Mouse (Mus musculus) left cerebral cortex, adult 8-10 months (tissue): ENCODE results near the gene Palm3. TPM values are rescaled to one million over a fixed set of nuclear protein-coding genes. Genes with fewer than 3 reads are reported as not detected.
"Not testable (repeated sequence)": the region's sequence is repeated elsewhere in the genome, so short reads cannot be mapped to it uniquely, and the experiment has no call there.

Experiments
- DNase-seq, 2 experiments: peaks; one replicate each; pipeline ENCODE4 v3.0.0; 2022; ENCODE audit warnings: low spot score in 2 of 2
- total RNA-seq, 4 experiments: library from RNA; stranded (reverse); gene quantifications; 2 replicates each; pipeline ENCODE4 v1.2.4; 2022

Gene Palm3
- total RNA-seq = 1 to 10 TPM; 1.5 to 4.5 (median 2.3) TPM

DNA sequence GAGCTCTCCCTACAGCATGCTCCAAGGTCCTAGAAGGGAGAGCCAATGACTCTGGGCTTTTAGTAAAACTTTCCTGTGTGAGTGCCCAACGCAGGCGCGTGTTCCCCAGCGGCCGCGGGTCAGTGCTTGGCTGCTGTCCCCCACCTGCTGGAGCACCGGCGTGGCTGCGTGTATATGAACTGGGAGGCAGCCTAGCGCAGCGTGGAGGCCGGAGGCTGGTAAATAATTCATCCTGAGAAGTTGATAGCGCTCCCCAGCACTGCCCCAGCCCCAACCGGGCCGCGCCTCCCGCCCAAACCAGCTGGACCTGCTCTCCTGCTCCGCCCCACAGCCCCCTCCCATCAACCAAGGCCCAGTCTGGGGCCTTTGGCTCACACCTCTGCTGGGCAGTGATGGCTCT, at the start of gene Palm3:
TSS of gene Palm3 (plus strand) at position 376 of the 400 bp plus-strand sequence.
- DNase-seq = no peak

DNA sequence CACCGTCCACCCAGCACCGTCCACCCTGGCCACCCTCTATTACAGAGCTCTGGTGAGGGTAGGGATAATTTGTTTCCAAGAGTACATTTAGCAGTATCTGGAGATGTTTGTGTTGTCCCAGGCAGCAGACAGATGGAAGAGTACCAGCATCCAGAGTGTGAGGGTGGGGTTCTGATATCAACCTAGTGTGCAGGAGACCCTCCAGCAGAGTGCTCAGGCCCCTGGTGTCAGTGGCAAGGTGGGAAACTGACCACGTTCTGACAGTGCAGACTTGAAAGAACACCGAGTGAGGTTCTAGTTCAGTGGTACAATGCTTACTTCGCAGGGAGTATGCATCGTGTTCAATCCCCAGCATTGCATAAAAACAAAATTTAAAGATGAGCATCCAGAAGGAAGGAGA, 49.6 kb upstream of the Palm3 start:
- no peak for DNase-seq

DNA sequence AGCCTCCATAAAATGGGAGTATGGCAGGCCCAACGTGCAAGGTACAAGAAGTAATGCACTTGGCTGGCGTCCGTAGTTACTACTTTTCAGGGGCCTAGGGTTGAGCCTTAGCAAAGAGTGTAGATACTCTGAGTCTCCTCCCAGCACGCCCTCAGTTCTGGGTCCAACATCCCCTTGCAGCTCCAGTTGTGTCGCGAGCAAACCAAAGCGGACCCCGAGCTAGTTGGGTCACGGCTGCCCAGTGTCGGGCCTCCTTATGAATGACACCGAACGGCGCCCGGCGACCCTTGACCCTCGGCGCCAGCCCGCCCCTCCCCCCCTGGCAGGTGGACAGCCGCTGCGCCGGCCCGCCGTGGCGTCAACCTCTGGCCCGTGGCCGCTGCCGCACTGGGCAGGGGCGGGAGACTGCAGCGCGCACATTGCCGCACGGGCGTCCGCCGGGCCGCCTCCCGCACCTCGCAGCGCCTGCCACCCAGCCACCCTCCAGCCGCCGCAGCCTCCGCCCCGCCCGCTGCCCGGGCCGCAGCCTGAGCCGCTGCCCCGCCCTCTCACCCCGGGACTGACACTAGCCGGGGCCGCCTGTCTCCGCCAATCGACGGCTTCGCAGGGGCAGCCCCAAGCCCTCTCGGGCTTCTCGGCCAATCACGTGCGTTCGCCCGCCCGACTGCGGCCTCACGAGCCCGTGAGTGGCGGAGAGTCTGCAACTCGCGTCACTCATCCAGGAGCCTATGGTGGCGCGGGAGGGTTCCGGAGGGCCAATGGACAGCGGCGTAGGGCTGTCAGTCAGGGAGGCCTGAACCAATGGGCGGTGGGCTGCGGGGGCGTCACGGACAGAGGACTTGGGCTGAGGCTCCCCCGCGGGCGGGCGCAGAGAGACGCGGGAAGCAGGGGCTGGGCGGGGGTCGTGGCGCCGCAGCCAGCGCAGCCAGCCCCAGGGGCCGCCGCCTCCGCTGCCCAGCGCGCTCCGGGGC, 48.8 kb upstream of the Palm3 start, which contains the start of gene Prkaca:
TSS of gene Prkaca (plus strand) at position 844 of the 971 bp plus-strand sequence.
- peak; percentile 96 to 100 for DNase-seq

DNA sequence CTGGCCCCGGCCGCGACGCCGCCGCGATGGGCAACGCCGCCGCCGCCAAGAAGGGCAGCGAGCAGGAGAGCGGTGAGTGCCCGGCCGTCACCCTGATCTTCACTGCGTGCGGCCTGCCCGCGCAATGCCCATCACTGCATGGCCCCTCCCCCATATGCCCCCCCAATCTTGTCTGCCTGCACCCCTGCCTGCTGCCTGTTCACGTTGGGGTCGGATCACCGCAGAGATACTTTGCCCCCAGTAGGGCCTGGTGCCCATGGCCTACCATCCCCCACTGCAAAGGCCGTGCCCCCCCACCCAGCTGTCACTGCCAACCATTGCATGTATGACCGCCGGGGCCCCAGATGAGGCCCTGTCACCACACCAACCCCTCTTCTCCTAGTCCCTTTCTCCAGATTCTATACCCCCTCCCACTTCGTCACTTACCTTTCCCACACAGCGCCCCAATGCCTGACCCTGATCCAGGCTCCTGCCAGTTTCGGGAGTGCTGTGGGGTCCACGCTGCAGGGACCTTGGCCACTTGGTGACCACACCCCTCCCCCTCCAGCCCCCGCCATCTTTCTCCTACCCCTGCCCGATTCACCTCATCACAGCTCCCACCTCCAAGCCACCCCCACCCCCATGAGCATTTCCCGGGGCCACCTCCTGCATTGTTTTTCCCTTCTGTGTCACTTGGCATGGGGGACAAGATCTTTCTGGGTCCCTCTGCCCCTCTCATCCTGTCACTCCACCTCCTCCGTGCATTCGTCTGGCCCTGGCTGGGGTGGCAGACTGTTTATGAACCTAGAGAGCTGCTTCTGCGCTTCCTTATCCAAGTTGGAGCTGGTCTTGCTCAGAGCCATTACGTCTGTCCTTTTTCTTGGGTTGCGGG, 47.9 kb upstream of the Palm3 start:
- no peak for DNase-seq

DNA sequence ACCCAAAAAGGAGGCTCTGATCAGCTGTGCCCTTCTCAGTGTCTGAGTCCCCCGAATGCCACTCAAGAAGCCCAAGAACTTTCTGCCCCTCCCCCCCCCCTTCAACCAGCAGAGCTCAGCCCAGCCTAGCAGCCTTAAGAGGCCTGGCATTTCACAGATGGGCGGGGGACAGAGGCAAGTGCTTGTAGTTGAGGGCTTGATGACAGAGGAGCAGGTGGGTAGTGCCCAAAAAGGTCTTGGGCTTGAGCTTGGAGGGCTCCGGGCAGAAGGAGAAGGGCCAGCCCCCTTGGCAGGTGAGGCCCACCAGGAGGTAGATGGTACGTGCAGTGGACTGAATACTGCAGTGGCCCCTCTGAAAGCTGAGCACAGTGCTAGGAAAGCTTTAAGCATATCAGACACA, 46.8 kb upstream of the Palm3 start:
- no peak for DNase-seq

DNA sequence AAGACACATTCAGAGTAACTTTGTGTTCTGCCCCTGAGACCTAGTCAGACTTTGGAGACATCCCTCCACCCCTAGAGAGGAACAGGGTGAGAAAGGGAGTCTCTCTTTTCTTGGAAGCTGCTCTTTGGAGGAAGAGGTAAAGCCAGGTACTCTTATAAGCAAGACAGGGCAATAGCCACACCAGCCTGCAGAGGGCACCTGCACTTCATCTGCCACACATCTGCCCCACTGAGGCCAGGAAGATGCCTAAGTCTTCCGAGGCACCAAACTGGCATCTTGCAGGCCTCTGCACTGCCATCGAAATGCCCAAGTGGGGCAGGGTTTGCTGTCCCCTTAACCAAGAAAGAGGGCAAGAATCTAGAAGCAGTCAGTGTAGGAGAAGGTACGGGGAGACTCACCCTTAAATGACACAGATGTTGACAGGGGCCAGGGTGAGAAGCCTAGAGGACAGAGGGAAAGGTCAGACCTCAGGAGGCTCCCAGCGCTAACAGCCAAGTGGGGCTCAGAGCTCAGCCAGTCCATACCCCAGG, 45.1 kb upstream of the Palm3 start:
- DNase-seq = no peak

DNA sequence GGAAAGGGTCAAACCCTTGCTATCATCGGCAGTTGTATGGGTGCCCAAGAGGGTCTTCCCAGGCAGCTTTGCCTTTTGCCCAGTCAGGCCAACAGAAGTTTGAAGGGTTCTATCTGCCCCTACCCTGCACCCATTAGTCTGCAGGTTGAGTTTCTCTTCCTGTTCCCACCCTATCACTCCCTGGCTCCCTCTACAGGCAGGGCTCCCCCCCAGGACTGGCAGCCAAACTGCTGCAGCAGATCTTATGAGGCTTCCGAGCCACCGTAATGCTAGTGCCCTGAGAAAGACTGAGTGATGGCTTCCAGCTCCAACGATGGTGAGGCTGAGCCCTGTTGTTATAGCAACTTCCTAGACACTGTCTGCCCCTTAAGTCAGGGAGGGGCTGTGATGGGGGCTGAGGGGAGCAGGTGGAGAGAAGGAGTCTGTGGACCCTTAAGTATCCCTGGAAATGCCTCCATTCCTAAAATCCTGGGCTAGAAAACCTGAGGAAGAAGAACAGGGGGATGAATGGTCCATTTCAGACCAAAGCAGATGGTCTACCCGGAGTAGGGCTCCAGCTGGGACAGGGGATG, 44.4 kb upstream of the Palm3 start:
- DNase-seq = no peak

DNA sequence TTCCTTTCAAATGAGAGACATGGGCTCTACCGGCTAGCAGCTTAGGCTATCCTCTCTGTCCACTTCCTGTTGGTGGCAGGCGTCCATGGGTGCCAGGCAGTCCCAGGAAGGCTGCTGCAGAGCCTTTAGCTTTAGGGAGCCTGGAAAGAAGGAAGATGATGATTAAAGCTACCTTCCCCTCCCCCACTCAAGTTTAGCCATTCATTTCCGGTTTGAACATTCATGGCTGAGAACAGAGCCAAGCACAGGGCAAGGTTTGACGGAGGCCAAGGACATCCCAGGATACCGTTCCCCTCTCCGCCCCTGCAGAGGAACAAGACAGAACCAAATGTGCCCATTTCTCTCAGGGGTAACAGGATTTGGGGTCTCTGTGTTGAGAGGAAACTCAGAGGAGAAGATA, 43.6 kb upstream of the Palm3 start:
- no peak for DNase-seq

DNA sequence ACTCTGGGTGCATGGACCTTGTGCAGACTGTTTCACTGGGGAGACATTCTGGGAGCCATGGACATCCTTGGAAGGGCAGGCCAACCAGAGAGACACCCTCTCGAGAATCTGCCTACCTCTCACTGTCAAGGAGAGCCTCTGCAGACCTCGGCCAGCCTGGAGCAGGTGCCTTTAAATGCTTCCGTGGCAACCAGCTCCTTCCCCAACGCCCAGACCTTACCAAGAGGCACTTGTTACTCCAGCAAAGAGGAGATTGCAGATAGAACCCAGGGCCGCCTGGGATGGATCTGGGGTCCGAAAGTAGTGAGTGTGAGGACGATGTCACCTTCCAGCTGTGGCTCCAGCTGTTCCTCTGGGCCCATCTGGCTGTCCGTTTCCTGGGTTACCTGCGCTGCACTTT, 43.1 kb upstream of the Palm3 start:
- DNase-seq = no peak

DNA sequence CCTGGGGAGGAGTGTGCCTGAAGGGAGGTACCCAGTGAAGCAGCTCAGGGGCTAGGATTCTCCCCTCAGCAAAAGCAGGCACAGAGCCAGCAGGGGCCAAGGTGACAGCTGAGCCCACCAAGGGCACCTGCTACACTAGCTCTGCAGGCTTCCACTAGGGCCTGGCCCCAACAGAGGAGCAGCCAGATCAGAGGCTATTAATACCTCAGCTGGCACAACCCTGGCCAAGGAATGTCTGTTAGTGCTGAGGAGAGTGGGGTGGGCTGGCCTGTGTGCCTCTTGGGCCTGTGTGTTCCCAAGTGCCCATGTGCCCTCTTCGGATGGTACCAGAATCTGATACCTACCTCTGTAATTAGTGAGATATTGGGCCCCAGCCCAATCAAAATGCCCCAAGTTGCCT, 41.0 kb upstream of the Palm3 start:
- DNase-seq = no peak

DNA sequence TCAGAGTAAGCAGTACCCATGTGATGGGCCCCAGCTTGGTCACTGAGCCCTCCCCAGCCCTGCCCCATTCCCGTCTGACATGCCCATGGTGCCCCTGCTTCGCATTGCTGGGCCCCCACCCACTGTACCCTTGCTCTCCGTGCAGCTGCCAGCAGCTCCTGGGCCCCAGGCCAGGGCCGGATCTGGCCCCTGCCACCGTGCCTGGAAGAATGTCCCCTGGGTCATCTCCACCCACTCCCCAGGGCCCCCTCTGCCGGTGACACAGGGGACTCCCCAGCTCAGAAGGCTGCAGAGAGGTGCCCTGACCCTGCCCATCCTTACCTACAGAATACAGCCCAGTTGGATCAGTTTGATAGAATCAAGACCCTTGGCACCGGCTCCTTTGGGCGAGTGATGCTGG, 40.4 kb upstream of the Palm3 start:
- DNase-seq = no peak

DNA sequence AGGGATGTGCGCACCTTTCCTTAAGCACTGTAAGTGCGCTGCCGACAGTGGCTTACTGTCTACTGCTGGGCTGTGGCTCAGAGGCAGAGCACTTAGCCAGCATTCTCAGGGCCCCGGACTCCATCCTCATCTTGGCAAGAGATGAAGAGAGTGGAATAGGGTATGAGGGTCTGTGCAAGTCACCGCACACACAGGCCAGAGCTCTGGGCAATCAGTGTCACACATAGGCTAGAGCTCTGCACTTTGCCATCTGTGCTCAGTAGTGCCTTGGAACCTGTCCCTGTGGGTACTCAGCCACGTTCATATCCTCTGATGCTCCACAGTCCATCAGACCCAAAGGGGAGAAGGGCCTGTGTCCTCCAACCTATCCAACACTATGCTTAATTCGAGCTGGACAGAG, 39.7 kb upstream of the Palm3 start:
- DNase-seq = no peak

DNA sequence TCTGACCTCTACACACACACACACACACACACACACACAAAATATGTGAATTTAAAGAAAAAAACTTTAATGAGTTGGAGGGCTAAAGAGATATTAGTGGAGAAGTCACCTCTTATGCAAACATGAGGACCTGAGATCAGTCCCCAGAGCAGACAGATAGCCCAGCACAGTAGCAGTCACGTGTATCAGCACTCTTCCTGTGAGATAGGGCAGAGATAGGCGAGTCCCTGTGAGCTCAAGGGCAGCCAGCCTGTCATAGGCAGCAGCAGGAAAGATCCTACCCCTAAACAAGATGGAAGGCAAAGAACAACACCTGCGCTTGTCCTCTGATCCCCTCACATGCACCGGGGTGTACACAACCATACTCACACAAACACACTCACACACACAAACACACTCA, 38.8 kb upstream of the Palm3 start:
- DNase-seq = no peak

DNA sequence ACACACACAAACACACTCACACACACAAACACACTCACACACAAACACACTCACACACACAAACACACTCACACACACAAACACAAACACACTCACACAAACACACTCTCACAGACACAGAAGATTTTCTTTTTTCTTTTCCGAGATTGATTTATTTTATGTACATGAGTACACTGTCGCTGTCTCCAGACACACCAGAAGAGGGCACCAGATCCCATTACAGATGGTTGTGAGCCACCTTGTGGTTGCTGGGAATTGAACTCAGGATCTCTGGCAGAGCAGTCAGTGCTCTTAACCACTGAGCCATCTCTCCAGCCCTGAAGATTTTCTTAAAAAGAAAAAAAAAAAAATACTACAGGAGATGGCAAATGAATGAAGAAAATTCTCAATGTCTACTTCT, 38.0 kb upstream of the Palm3 start:
- not testable (repeated sequence) for DNase-seq

DNA sequence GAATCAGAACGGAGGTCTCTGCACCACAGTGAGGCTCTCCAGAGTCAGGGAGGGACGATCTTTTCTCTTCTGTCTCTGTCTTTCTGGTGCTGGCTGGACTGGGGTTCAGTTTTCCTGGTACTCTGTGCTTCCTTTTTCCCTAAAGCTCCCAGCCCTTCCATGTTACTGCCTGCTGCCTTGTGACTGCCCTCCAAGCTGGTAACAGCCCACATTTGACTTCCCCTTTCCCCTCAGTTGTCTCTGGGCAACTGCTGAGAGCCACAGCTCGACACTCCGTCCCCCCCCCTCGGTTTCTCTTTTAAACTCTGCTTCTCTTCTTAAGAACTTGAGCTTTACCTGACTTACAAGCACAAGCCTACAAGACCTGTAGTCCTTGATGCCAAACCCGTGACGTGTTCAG, 32.0 kb upstream of the Palm3 start:
- DNase-seq = no peak

DNA sequence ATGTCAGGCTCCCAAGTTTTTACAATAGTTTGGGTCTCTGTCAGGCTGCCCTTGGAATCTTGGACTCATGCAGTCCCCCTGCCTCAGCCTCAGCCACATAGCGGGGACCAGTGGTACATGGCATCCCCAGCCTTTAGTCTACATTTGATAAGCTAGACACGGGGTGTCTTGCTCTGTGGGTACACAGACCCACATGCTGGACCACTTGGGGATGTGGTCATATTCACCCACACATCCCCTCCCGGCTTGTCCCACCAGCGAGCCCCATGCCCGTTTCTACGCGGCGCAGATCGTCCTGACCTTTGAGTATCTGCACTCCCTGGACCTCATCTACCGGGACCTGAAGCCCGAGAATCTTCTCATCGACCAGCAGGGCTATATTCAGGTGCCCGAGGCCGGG, 31.1 kb upstream of the Palm3 start:
- no peak for DNase-seq

DNA sequence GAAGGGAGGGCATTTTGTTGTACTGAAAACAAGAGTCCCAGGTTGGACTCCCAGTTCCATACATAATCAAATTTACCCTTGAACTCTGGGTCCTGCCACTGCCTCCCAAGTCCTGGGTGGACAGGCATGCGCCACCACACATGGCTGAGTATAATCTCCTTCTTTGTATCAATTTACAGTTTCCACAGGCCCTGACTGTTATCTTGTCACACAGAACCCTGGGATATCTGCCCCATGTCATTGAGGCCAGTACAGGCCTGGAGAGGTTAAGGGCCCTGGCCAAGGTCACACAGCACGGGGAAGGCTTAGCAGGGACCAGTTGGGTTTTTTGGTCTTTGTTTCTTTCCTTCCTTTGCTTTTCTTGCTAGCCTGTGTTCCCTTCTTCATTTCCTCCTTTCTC, 28.8 kb upstream of the Palm3 start:
- DNase-seq = no peak

DNA sequence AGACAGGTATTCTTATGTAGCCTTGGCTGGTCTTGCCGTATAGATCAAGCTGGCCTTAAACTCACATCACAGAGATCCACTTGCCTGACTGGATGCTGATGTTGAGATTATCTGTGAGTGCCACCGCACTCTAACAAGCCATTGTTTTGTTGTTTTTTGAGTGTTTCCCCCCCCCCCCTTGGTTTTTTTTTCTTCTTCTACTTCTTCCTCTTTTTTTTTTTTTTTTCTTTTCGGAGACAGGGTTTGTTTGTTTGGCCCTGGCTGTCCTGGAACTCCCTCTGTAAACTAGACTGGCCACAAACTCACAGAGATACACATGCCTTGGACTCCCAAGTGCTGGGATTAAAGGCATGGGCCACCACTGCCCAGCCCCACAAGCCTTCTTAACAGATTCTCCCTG, 27.2 kb upstream of the Palm3 start:
- DNase-seq = no peak

DNA sequence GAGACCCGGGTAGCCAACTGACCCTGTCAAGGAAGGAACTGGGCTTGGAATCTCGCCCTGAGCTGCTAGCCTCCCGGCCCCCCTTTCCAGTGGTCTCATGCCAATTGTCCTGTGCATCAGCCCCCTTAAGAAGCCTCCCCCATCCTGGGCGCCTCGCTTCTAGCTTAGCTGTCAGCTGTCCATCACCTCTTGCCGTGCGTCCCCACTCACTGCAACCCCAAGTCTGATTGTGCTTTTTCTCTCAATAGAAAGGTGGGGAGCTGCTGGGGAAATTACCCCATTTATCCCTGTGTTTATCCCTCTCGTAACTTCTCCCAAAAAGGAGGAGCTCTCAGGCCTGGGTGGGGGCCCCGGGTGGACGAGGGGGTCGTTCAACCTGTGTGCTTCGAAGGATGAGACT, 25.3 kb upstream of the Palm3 start:
- peak in 1 of 2 experiments; percentile 38 for DNase-seq

DNA sequence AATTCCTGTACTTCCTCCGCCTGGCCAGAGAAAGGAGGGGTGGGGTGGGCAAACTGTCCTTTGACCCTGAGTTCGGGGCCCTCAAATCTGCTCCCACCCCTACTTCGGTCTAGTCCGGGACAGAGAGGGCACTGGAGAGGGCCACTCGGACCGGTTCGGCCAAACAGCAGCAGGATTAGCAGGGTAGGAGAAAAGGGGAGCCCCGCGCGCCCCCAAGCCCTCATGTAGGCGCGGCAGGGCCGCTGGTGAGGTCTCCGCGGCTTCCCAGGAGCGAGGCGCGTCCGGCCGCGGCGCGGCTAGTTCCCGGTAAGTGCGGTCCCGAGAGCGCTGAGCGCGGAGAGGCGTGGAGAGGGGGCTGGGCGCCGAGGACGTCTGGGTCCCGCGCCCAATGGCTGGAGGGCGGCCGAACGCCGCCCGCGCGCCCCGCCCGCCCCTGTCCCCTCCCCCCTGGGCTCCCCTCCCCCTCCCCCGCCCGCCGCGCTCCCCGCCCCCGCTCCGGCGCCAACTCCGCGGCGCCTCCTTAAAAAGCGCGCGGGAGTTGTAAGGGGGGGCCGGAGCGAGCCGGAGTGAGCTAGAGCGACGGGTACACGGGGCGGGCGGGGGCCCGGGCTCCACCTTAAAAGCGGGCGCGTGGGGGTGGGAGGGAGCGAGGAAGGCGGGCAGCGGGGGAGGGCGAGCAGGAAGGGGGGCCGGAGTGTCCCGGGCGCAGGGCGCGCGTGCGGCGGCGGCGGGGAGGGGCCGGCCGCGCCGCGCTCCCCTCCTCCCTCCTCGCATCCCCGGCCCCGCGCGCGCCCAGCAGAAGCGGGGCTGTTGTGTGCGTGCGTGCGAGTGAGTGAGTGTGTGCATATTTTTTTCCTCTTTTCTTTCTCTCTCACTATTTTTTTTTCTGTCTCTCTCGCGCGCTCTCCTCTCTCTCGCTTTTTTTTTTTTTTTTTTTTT, 24.4 kb upstream of the Palm3 start:
- peak; percentile 67 to 75 for DNase-seq
